Mouse (Mus musculus): ENCODE results near the gene Mrps18a. TPM values are rescaled to one million over a fixed set of nuclear protein-coding genes. Genes with fewer than 3 reads are reported as not detected.

The Mrps18a gene
- polyA plus RNA-seq, 1 experiment from 2014 or later: 125 TPM

- Histone ChIP-seq H3K4me2 (ENCODE audit: low read depth) (no peak overlapping the region), H3K9me3 (ENCODE audit: control insufficient read depth, low read length) (no peaks in the 10 kb centered on the region), H3K27me3 (ENCODE audit: control insufficient read depth, insufficient read depth, low read length) (no peaks in the 10 kb centered on the region), H3K9ac (ENCODE audit: low read length) (no peak overlapping the region), H3K4me3 (ENCODE audit: low read depth, low read length) (no peak overlapping the region), H3K27ac (ENCODE audit: low read depth, low read length) (no peak overlapping the region), H3K36me3 (ENCODE audit: control insufficient read depth, insufficient read depth, low read length) (no peaks in the 10 kb centered on the region), H3K4me1 (ENCODE audit: control insufficient read depth, insufficient read depth, low read length) (no peaks in the 10 kb centered on the region)
- ATAC-seq (ENCODE audit: insufficient read depth, low FRiP score, low TSS enrichment) (no peak), DNase-seq (ENCODE audit: low spot score) (no peak)
- WGBS: 80% methylated on average over 5 of the region's 5 CpGs
Observed at GRCm38 (mm10) chr17:46075551-46076259, 35.1 kb upstream of the Mrps18a start.

DNA sequence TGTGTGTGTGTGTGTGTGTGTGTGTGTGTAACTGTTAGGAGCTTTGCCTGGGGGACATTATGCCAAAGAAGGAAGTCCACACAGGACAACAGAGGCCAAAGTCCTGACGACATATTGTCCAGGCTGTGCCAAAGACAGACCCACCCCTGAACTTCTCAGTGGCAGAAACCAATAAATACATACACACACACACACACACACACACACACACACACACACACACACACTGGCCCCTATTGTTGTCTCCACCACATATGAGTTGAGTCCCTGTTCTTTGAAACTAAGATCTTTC is 34.6 kb upstream of the Mrps18a start:
- Histone ChIP-seq H3K4me1 (ENCODE audit: control insufficient read depth, insufficient read depth, low read length) (no peaks in the 10 kb centered on the region), H3K36me3 (ENCODE audit: control insufficient read depth, insufficient read depth, low read length) (no peaks in the 10 kb centered on the region), H3K27ac (ENCODE audit: low read depth, low read length) (no peak overlapping the region), H3K9me3 (ENCODE audit: control insufficient read depth, low read length) (no peaks in the 10 kb centered on the region), H3K9ac (ENCODE audit: low read length) (no peak overlapping the region), H3K4me2 (ENCODE audit: low read depth) (no peak overlapping the region), H3K27me3 (ENCODE audit: control insufficient read depth, insufficient read depth, low read length) (no peaks in the 10 kb centered on the region), H3K4me3 (ENCODE audit: low read depth, low read length) (no peak overlapping the region)
- 73% methylated on average over 1 of the region's 1 CpGs for WGBS
- DNase-seq (ENCODE audit: low spot score): no peak
- ATAC-seq (ENCODE audit: insufficient read depth, low FRiP score, low TSS enrichment): no peak

DNA sequence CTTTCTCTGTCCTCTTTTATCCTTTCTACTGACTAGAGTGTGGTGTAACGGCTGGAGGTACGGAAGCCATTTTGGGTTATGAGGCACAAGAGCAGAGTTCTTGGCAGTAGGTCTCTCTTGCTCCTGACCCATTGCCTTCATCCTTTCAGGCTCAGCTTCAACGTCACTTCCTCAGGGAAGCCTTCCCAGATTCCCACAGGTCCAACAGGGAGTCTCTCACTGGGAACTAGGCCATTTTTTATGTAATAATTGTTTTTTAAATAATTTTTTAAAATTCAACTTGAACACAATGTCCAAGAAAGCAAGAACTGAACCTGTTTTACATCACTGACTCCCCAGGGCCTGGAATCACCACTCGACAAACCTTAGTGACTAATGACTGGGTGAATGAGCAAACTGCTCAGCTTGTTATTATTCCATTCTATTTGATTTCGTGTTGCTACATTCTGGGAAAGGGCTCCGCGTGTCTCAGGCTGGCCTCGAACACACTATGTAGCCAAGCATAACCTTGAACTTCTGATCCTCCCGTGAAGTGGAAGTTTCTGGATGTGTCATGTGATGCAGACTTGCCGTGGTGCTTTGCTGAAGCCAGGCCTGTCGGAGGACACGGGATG is 32.8 kb upstream of the Mrps18a start:
- no peak overlapping the region for H3K4me2 ChIP-seq (ENCODE audit: low read depth)
- H3K9ac ChIP-seq (ENCODE audit: low read length): no peak overlapping the region
- no peaks in the 10 kb centered on the region for H3K9me3 ChIP-seq (ENCODE audit: control insufficient read depth, low read length)
- ATAC-seq (ENCODE audit: insufficient read depth, low FRiP score, low TSS enrichment): no peak
- WGBS: 91% methylated on average over 12 of the region's 12 CpGs
- H3K27ac ChIP-seq (ENCODE audit: low read depth, low read length): no peak overlapping the region
- no peak overlapping the region for H3K4me3 ChIP-seq (ENCODE audit: low read depth, low read length)
- DNase-seq (ENCODE audit: low spot score): no peak
- H3K27me3 ChIP-seq (ENCODE audit: control insufficient read depth, insufficient read depth, low read length): no peaks in the 10 kb centered on the region
- peaks cover 4% of the 10 kb centered on the region for H3K4me1 ChIP-seq (ENCODE audit: control insufficient read depth, insufficient read depth, low read length)
- H3K36me3 ChIP-seq (ENCODE audit: control insufficient read depth, insufficient read depth, low read length): no peaks in the 10 kb centered on the region

DNA sequence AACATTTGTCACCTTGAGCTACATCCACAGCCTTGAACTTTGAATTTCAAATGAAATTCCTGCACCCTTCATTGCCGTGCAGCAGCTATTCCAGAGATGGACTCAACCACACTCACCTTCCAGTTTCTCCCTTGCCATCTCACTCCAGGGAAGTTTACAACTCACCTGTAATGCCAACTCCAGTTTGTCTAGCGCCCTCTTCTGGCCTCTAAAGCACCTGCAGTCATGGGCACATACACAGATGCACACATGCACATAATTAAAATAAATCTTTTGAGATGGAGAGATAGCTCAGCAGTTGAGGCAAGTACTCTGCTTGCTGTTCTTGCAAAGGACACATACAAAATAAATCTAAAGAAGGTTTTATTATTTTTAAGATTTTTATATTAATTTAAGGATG is 31.7 kb upstream of the Mrps18a start:
- Histone ChIP-seq H3K27me3 (ENCODE audit: control insufficient read depth, insufficient read depth, low read length) (no peaks in the 10 kb centered on the region), H3K27ac (ENCODE audit: low read depth, low read length) (no peak overlapping the region), H3K9me3 (ENCODE audit: control insufficient read depth, low read length) (no peaks in the 10 kb centered on the region), H3K9ac (ENCODE audit: low read length) (no peak overlapping the region), H3K4me3 (ENCODE audit: low read depth, low read length) (no peak overlapping the region), H3K4me2 (ENCODE audit: low read depth) (no peak overlapping the region), H3K36me3 (ENCODE audit: control insufficient read depth, insufficient read depth, low read length) (no peaks in the 10 kb centered on the region), H3K4me1 (ENCODE audit: control insufficient read depth, insufficient read depth, low read length) (peaks cover 4% of the 10 kb centered on the region)
- ATAC-seq (ENCODE audit: insufficient read depth, low FRiP score, low TSS enrichment): no peak
- DNase-seq (ENCODE audit: low spot score): peak; percentile 7
- WGBS: 80% methylated on average over 2 of the region's 2 CpGs

GRCm38 (mm10) chr17:46080388-46080787 is 30.4 kb upstream of the Mrps18a start:
- Histone ChIP-seq H3K36me3 (ENCODE audit: control insufficient read depth, insufficient read depth, low read length) (no peaks in the 10 kb centered on the region), H3K27me3 (ENCODE audit: control insufficient read depth, insufficient read depth, low read length) (no peaks in the 10 kb centered on the region), H3K4me1 (ENCODE audit: control insufficient read depth, insufficient read depth, low read length) (peaks cover 4% of the 10 kb centered on the region), H3K9ac (ENCODE audit: low read length) (no peak overlapping the region), H3K4me3 (ENCODE audit: low read depth, low read length) (no peak overlapping the region), H3K4me2 (ENCODE audit: low read depth) (no peak overlapping the region), H3K9me3 (ENCODE audit: control insufficient read depth, low read length) (no peaks in the 10 kb centered on the region), H3K27ac (ENCODE audit: low read depth, low read length) (no peak overlapping the region)
- peak; percentile 10 for DNase-seq (ENCODE audit: low spot score)
- 45% methylated on average over 7 of the region's 7 CpGs for WGBS
- ATAC-seq (ENCODE audit: insufficient read depth, low FRiP score, low TSS enrichment): no peak

- no peak for ATAC-seq (ENCODE audit: insufficient read depth, low FRiP score, low TSS enrichment)
Observed at GRCm38 (mm10) chr17:46081042-46081441, 29.7 kb upstream of the Mrps18a start.

DNA sequence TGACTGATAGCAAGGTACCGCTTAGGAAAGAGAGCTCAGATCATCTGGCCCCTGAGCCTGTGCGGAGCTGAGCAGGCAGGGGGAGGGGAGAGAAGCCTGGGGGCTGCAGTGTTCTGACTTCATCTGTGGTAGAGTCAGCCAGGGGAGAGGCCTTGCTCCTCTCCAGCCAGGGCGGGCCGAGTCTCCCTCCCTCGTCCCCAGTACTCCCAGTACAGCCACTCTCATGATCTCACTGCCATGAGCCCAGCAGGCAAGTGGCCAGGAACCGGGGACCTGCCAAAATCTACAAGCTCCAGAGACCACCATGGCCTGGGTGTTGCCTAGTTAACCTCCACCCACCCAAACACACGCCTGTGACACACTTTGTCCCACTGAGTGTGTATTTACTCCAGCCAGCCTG is 29.1 kb upstream of the Mrps18a start:
- Histone ChIP-seq H3K4me3 (ENCODE audit: low read depth, low read length) (no peak overlapping the region), H3K36me3 (ENCODE audit: control insufficient read depth, insufficient read depth, low read length) (no peaks in the 10 kb centered on the region), H3K4me2 (ENCODE audit: low read depth) (no peak overlapping the region), H3K9ac (ENCODE audit: low read length) (no peak overlapping the region), H3K4me1 (ENCODE audit: control insufficient read depth, insufficient read depth, low read length) (peaks cover 4% of the 10 kb centered on the region), H3K9me3 (ENCODE audit: control insufficient read depth, low read length) (no peaks in the 10 kb centered on the region), H3K27ac (ENCODE audit: low read depth, low read length) (no peak overlapping the region), H3K27me3 (ENCODE audit: control insufficient read depth, insufficient read depth, low read length) (no peaks in the 10 kb centered on the region)
- ATAC-seq (ENCODE audit: insufficient read depth, low FRiP score, low TSS enrichment) (no peak), DNase-seq (ENCODE audit: low spot score) (no peak)
- 70% methylated on average over 7 of the region's 7 CpGs for WGBS

More at GRCm38 (mm10) chr17:46081042-46081441, 29.7 kb upstream of the Mrps18a start:
- H3K4me1 ChIP-seq (ENCODE audit: control insufficient read depth, insufficient read depth, low read length): peaks cover 4% of the 10 kb centered on the region
- H3K36me3 ChIP-seq (ENCODE audit: control insufficient read depth, insufficient read depth, low read length): no peaks in the 10 kb centered on the region
- H3K9ac ChIP-seq (ENCODE audit: low read length): no peak overlapping the region
- H3K27ac ChIP-seq (ENCODE audit: low read depth, low read length): no peak overlapping the region
- no peak overlapping the region for H3K4me3 ChIP-seq (ENCODE audit: low read depth, low read length)
- peak; percentile 8 for DNase-seq (ENCODE audit: low spot score)
- H3K27me3 ChIP-seq (ENCODE audit: control insufficient read depth, insufficient read depth, low read length): no peaks in the 10 kb centered on the region
- no peaks in the 10 kb centered on the region for H3K9me3 ChIP-seq (ENCODE audit: control insufficient read depth, low read length)
- 74% methylated on average over 5 of the region's 5 CpGs for WGBS
- no peak overlapping the region for H3K4me2 ChIP-seq (ENCODE audit: low read depth)

DNA sequence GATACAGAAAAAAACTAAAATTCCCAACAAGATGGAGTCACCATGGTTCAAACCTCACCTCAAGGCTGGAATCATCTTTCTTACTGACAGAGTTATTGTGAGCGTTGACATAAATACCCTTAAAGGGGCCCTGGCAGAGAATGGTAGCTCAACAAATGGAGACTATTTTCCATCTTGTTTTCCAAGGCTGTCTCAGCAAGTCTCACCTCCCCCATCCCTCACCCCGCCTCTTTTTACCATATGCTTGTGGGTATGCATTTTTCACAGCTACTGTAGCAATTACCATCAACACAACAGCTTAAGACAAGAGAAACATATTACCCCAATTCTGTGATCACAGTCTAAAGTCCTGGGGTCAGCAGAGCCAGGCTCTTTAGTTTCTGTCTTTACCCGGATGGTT is 27.4 kb upstream of the Mrps18a start:
- Histone ChIP-seq H3K36me3 (ENCODE audit: control insufficient read depth, insufficient read depth, low read length) (no peaks in the 10 kb centered on the region), H3K9ac (ENCODE audit: low read length) (no peak overlapping the region), H3K27me3 (ENCODE audit: control insufficient read depth, insufficient read depth, low read length) (no peaks in the 10 kb centered on the region), H3K27ac (ENCODE audit: low read depth, low read length) (no peak overlapping the region), H3K4me3 (ENCODE audit: low read depth, low read length) (no peak overlapping the region), H3K9me3 (ENCODE audit: control insufficient read depth, low read length) (no peaks in the 10 kb centered on the region), H3K4me2 (ENCODE audit: low read depth) (no peak overlapping the region), H3K4me1 (ENCODE audit: control insufficient read depth, insufficient read depth, low read length) (peaks cover 4% of the 10 kb centered on the region)
- 88% methylated on average over 3 of the region's 3 CpGs for WGBS
- no peak for ATAC-seq (ENCODE audit: insufficient read depth, low FRiP score, low TSS enrichment)
- DNase-seq (ENCODE audit: low spot score): no peak

- 31% methylated on average over 9 of the region's 10 CpGs for WGBS
- peak; percentile 62 for DNase-seq (ENCODE audit: low spot score)
Observed at GRCm38 (mm10) chr17:46084091-46084501, 26.7 kb upstream of the Mrps18a start.

More at GRCm38 (mm10) chr17:46084091-46084501, 26.7 kb upstream of the Mrps18a start:
- no peaks in the 10 kb centered on the region for H3K9me3 ChIP-seq (ENCODE audit: control insufficient read depth, low read length)
- no peak overlapping the region for H3K4me3 ChIP-seq (ENCODE audit: low read depth, low read length)
- no peaks in the 10 kb centered on the region for H3K27me3 ChIP-seq (ENCODE audit: control insufficient read depth, insufficient read depth, low read length)
- ATAC-seq (ENCODE audit: insufficient read depth, low FRiP score, low TSS enrichment): no peak
- no peaks in the 10 kb centered on the region for H3K36me3 ChIP-seq (ENCODE audit: control insufficient read depth, insufficient read depth, low read length)
- H3K4me2 ChIP-seq (ENCODE audit: low read depth): no peak overlapping the region
- H3K27ac ChIP-seq (ENCODE audit: low read depth, low read length): no peak overlapping the region
- no peak overlapping the region for H3K9ac ChIP-seq (ENCODE audit: low read length)
- H3K4me1 ChIP-seq (ENCODE audit: control insufficient read depth, insufficient read depth, low read length): peaks cover 4% of the 10 kb centered on the region
